Mouse (Mus musculus): ENCODE results near the gene C130032M10Rik. TPM values are rescaled to one million over a fixed set of nuclear protein-coding genes. Genes with fewer than 3 reads are reported as not detected.

The C130032M10Rik gene
- total RNA-seq, 1 experiment = 1.8 TPM

- H3K36me3 ChIP-seq (ENCODE audit: control insufficient read depth, insufficient read depth, low read length, poor library complexity, severe bottlenecking) = peaks cover 26% of the 10 kb centered on the region
- DNase-seq (ENCODE audit: low read depth, low spot score) = no peak
- H3K9ac ChIP-seq (ENCODE audit: insufficient read depth, low read depth, low read length, poor library complexity, severe bottlenecking) = peak within 1 kb of the TSS; percentile 99
Measured at GRCm38 (mm10) chr9:114563761-114564606, 48.5 kb downstream of the C130032M10Rik start, which contains the start of gene Trim71. Gene Trim71, minus strand, starts transcription at chr9:114564369.

GRCm38 (mm10) chr9:114564667-114565066, 49.2 kb downstream of the C130032M10Rik start:
- peak overlapping the region; percentile 100 for H3K27ac ChIP-seq (ENCODE audit: insufficient read depth, low read depth, low read length, poor library complexity, severe bottlenecking)
- in situ Hi-C loops (cut with MboI; ENCODE audit: low sequenced_read_pairs in 2 of 2, unreplicated experiment in 2 of 2) = no loop called here
- peak overlapping the region; percentile 52 for H3K9ac ChIP-seq (ENCODE audit: insufficient read depth, low read depth, low read length, poor library complexity, severe bottlenecking)
- no peaks in the 10 kb centered on the region for H3K9me3 ChIP-seq (ENCODE audit: control insufficient read depth, insufficient read depth, low read depth, low read length)
- DNase-seq (ENCODE audit: low read depth, low spot score) = no peak
- peaks cover 26% of the 10 kb centered on the region for H3K36me3 ChIP-seq (ENCODE audit: control insufficient read depth, insufficient read depth, low read length, poor library complexity, severe bottlenecking)
- peak overlapping the region; percentile 91 to 99 for H3K4me3 ChIP-seq (ENCODE audit: insufficient read depth in 1 of 2, low read depth in 1 of 2, low read length in 2 of 2, poor library complexity in 1 of 2, severe bottlenecking in 1 of 2)
- TF ChIP-seq CHD2 (IDR thresholded peaks at IDR 0.05; ENCODE audit: low read depth, low read length) (no peak), HCFC1 (IDR thresholded peaks at IDR 0.05; ENCODE audit: borderline replicate concordance, insufficient read depth, low read length) (no peak), MAFK (IDR thresholded peaks at IDR 0.05; ENCODE audit: insufficient read depth, low read depth, low read length) (no peak), ZC3H11A (IDR thresholded peaks at IDR 0.05; ENCODE audit: borderline replicate concordance, low read depth, low read length) (no peak), ZNF384 (IDR thresholded peaks at IDR 0.05; ENCODE audit: low read depth, low read length) (no peak)
- peaks cover 2 to 5% of the 10 kb centered on the region in 2 experiments for H3K4me1 ChIP-seq (ENCODE audit: control insufficient read depth in 2 of 2, insufficient read depth in 2 of 2, low read length in 2 of 2, poor library complexity in 1 of 2)

More at GRCm38 (mm10) chr9:114563761-114564606, 48.5 kb downstream of the C130032M10Rik start, which contains the start of gene Trim71:
- Histone ChIP-seq H3K4me3 (ENCODE audit: insufficient read depth in 1 of 2, low read depth in 1 of 2, low read length in 2 of 2, poor library complexity in 1 of 2, severe bottlenecking in 1 of 2) (peak within 1 kb of the TSS; percentile 91 to 99), H3K4me1 (ENCODE audit: control insufficient read depth in 2 of 2, insufficient read depth in 2 of 2, low read length in 2 of 2, poor library complexity in 1 of 2) (peaks cover 2 to 5% of the 10 kb centered on the region in 2 experiments), H3K27ac (ENCODE audit: insufficient read depth, low read depth, low read length, poor library complexity, severe bottlenecking) (peak within 1 kb of the TSS; percentile 100), H3K9me3 (ENCODE audit: control insufficient read depth, insufficient read depth, low read depth, low read length) (no peaks in the 10 kb centered on the region)
- in situ Hi-C loops (cut with MboI; ENCODE audit: low sequenced_read_pairs in 2 of 2, unreplicated experiment in 2 of 2) = no loop called here
- no peak for TF ChIP-seq ZC3H11A (IDR thresholded peaks at IDR 0.05; ENCODE audit: borderline replicate concordance, low read depth, low read length)
- TF ChIP-seq HCFC1 (IDR thresholded peaks at IDR 0.05; ENCODE audit: borderline replicate concordance, insufficient read depth, low read length) = no peak
- peak; percentile 23; the same call in 1 of the 2 replicates for TF ChIP-seq CHD2 (IDR thresholded peaks at IDR 0.05; ENCODE audit: low read depth, low read length)
- no peak for TF ChIP-seq MAFK (IDR thresholded peaks at IDR 0.05; ENCODE audit: insufficient read depth, low read depth, low read length)
- TF ChIP-seq ZNF384 (IDR thresholded peaks at IDR 0.05; ENCODE audit: low read depth, low read length) = 0 out of 2 replicates have a peak, but pooled peaks have one; percentile 58

Other genes with a start within 250 kb of the C130032M10Rik start
- not detected in 2 replicates for gene Bcl2a1c, start 185.6 kb upstream of the C130032M10Rik start, total RNA-seq (2012; rRNA removed)
- 106 and 148 TPM in 2 replicates for gene Crtap, start 125.0 kb upstream of the C130032M10Rik start, total RNA-seq (2012; rRNA removed)
- 36.0 and 44.6 TPM in 2 replicates for gene Glb1, start 114.6 kb upstream of the C130032M10Rik start, total RNA-seq (2012; rRNA removed)
- gene Tmppe, start 114.6 kb upstream of the C130032M10Rik start, total RNA-seq (2012; rRNA removed) = 37.3 and 47.1 TPM in 2 replicates
- gene Ccr4, start 10.8 kb upstream of the C130032M10Rik start, total RNA-seq (2012; rRNA removed) = 1.4 and 1.8 TPM in 2 replicates
- gene Trim71, start 48.7 kb downstream of the C130032M10Rik start, total RNA-seq (2012; rRNA removed) = 132 and 141 TPM in 2 replicates
- gene Cnot10, start 124.5 kb downstream of the C130032M10Rik start, total RNA-seq (2012; rRNA removed) = 73.0 and 73.4 TPM in 2 replicates
- gene Dync1li1, start 173.1 kb downstream of the C130032M10Rik start, total RNA-seq (2012; rRNA removed) = 50.8 and 63.8 TPM in 2 replicates
- 74.4 and 118 TPM in 2 replicates for gene Cmtm6, start 215.4 kb downstream of the C130032M10Rik start, total RNA-seq (2012; rRNA removed)

Data from ES-E14 (cell line).